Mouse (Mus musculus) hindbrain, embryonic 14.5 days (tissue): ENCODE measurements around the gene Olfr92. TPM values are rescaled to one million over a fixed set of nuclear protein-coding genes. Genes with fewer than 3 reads are reported as not detected.
A peak's percentile ranks its signal among the peaks of the same experiment; 100 is the strongest.

Experiments
- ATAC-seq: fragments of 200-750 bp; cut with Nextera tagmentation; 2 replicates; pipeline ENCODE4 v1.8.0; 2017; ENCODE audit warnings: moderate number of reproducible peaks, mild to moderate bottlenecking, moderate TSS enrichment, moderate library complexity; ENCODE audit not compliant: low FRiP score
- DNase-seq: peaks from one replicate; pipeline ENCODE4 v3.0.0-alpha.2; 2015; ENCODE audit warnings: low spot score
- H3K27ac ChIP-seq: fragments of 300-500 bp; sonication (generic); 2 replicates; pipeline ENCODE4 v1.5.1; 2014; ENCODE audit warnings: mild to moderate bottlenecking, moderate library complexity
- H3K27me3 ChIP-seq: fragments of 300-500 bp; sonication (generic); 2 replicates; pipeline ENCODE4 v1.6.1; 2014; ENCODE audit warnings: mild to moderate bottlenecking, low read length, mixed read lengths; ENCODE audit not compliant: control insufficient read depth, insufficient read depth
- H3K36me3 ChIP-seq: fragments of 300-500 bp; sonication (generic); replicated peaks from 2 replicates; pipeline ENCODE4 v1.6.1; 2014; ENCODE audit not compliant: control insufficient read depth, insufficient read depth
- H3K4me1 ChIP-seq: fragments of 300-500 bp; sonication (generic); replicated peaks from 2 replicates; pipeline ENCODE4 v1.6.1; 2014; ENCODE audit warnings: antibody characterized with exemption, low read length, mixed read lengths; ENCODE audit not compliant: control insufficient read depth, insufficient read depth
- H3K4me2 ChIP-seq: fragments of 300-500 bp; sonication (generic); replicated peaks from 2 replicates; pipeline ENCODE4 v1.6.1; 2014; ENCODE audit warnings: mild to moderate bottlenecking, moderate library complexity
- H3K4me3 ChIP-seq: fragments of 300-500 bp; sonication (generic); replicated peaks from 2 replicates; pipeline ENCODE4 v1.5.1; 2014; ENCODE audit warnings: mild to moderate bottlenecking, low read length
- H3K9ac ChIP-seq: fragments of 300-500 bp; sonication (generic); 2 replicates; pipeline ENCODE4 v1.6.1; 2014
- H3K9me3 ChIP-seq: fragments of 300-500 bp; sonication (generic); 2 replicates; pipeline ENCODE4 v1.6.1; 2016; ENCODE audit warnings: low read length; ENCODE audit not compliant: control insufficient read depth
- WGBS: fragments of 180-500 bp; shearing (Covaris S2); extraction: QIAGEN DNeasy Blood & Tissue Kit; methylation state at CpG from one replicate; pipeline ENCODE4 v1.1.7; 2014; 5-methylcytosine and 5-hydroxymethylcytosine counted together
- polyA plus RNA-seq: library from polyadenylated mRNA; unstranded; fragments of >200 nt; fragmentation: Nextera tagmentation; extraction: Ambion mirVana; gene quantifications from 2 replicates; pipeline ENCODE4 v1.2.1, GENCODE M21; 2014

The Olfr92 gene
- polyA plus RNA-seq, 1 experiment from 2014 or later, result not detected

GRCm38 (mm10) chr17:37081659-37082058 is 38.2 kb downstream of the Olfr92 start:
- no peak overlapping the region for H3K4me2 ChIP-seq
- H3K9ac ChIP-seq, result no peak overlapping the region
- WGBS, result 93% methylated on average over 4 of the region's 4 CpGs
- H3K36me3 ChIP-seq, result peaks cover 1% of the 10 kb centered on the region
- peaks cover 12% of the 10 kb centered on the region for H3K4me1 ChIP-seq
- ATAC-seq (no peak), DNase-seq (no peak)
- no peak overlapping the region for H3K27ac ChIP-seq
- H3K27me3 ChIP-seq, result no peaks in the 10 kb centered on the region
- H3K9me3 ChIP-seq, result no peaks in the 10 kb centered on the region
- H3K4me3 ChIP-seq, result no peak overlapping the region

DNA sequence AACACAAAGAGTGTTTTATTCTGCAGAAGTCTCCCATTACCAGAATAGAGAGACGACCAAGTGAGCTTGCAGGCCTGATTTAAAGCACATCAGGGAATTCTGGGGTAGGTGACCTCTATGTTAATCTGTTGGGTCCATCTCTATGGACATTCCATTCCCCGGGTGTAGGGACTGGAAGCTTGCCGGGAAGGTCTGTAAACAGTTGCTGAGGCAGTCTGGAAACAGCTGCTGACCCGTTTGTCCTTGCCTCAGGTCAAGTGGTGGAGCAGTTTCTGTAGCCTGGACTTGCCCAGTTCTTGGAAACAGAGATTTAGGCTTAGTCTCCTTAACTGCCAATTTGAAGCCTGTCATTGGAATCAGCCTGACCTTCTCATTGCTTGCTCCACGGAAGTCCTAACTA is 39.8 kb downstream of the Olfr92 start:
- Histone ChIP-seq H3K4me1 (peaks cover 12% of the 10 kb centered on the region), H3K9me3 (no peaks in the 10 kb centered on the region), H3K9ac (no peak overlapping the region), H3K36me3 (peaks cover 17% of the 10 kb centered on the region), H3K4me2 (no peak overlapping the region), H3K27me3 (no peaks in the 10 kb centered on the region), H3K4me3 (no peak overlapping the region), H3K27ac (no peak overlapping the region)
- ATAC-seq (no peak), DNase-seq (no peak)
- 28% methylated on average over 5 of the region's 5 CpGs for WGBS

DNA sequence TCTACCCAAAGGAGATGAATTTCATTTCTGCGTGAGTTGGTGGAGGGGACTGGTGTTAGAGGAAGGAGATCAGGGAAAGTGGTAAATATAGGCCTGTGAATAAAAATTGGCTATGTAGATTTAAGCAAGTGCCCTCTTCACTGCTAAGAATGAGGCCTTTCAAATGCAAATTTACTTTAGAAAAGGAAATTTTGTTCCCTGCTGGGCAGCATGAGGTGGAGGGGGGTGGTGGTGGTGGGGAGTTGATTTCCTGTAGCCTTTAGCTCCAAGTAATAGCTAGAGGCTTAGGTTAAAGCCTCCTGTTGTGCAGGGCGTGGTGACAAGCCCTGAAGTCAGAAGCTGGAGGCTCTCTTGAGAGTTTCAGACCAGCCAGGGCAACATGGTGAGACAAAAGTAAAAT is 40.9 kb downstream of the Olfr92 start:
- H3K27ac ChIP-seq, result peak overlapping the region; percentile 38; the same call in 1 of the 2 replicates
- H3K27me3 ChIP-seq, result no peaks in the 10 kb centered on the region
- H3K36me3 ChIP-seq, result peaks cover 28% of the 10 kb centered on the region
- no peak for ATAC-seq
- WGBS, result 12% methylated on average over 2 of the region's 2 CpGs
- H3K4me3 ChIP-seq, result no peak overlapping the region
- no peak for DNase-seq
- H3K4me1 ChIP-seq, result peaks cover 12% of the 10 kb centered on the region
- no peak overlapping the region for H3K4me2 ChIP-seq
- no peaks in the 10 kb centered on the region for H3K9me3 ChIP-seq
- H3K9ac ChIP-seq, result peak overlapping the region; percentile 22

DNA sequence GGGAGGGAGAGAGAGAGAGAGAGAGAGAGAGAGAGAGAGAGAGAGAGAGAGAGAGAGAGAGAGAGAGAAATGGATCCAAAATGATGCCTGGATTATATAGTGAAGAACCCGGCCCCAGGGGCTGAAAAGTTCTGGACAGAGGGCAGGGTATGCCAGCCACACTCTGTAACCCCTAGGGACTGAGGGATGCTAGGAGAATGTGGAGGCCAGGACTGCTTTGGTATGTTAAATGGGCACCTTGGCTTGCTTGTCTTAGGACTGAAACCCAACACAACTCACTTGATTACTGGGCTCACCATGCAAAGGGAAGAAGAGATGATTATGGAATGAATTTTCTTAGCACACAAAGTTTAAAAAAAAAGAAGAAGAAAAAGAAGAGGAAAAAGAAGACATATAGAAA is 41.7 kb downstream of the Olfr92 start:
- Histone ChIP-seq H3K9ac (no peak overlapping the region), H3K4me1 (peaks cover 12% of the 10 kb centered on the region), H3K27me3 (no peaks in the 10 kb centered on the region), H3K9me3 (no peaks in the 10 kb centered on the region), H3K4me2 (no peak overlapping the region), H3K27ac (no peak overlapping the region), H3K36me3 (peaks cover 36% of the 10 kb centered on the region), H3K4me3 (no peak overlapping the region)
- no peak for ATAC-seq
- 30% methylated on average over 1 of the region's 1 CpGs for WGBS
- no peak for DNase-seq

DNA sequence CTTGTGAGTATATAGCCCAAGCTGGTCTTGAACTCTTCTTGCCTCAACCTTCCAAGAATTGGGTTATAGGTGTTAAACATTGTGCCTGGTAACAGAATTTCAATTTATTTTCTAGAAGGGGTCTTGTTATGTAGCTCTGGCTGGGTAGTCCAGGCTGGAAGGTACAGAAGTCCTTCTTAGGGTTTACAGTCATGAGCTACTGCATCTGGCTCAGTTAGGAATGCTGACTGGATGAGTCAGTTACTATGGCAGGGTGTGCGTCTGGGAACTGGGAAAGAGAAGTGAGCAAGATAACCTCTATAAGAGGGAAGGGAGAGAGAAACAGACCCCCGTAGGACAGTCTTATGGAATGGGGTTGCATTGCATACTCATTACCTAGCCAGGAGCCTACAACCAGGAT is 44.1 kb downstream of the Olfr92 start:
- no peak overlapping the region for H3K27ac ChIP-seq
- H3K9ac ChIP-seq, result no peak overlapping the region
- no peak overlapping the region for H3K4me3 ChIP-seq
- DNase-seq (no peak), ATAC-seq (no peak)
- peaks cover 60% of the 10 kb centered on the region for H3K36me3 ChIP-seq
- H3K4me1 ChIP-seq, result peaks cover 12% of the 10 kb centered on the region
- WGBS, result 92% methylated on average over 2 of the region's 2 CpGs
- H3K4me2 ChIP-seq, result no peak overlapping the region
- H3K27me3 ChIP-seq, result no peaks in the 10 kb centered on the region
- H3K9me3 ChIP-seq, result no peaks in the 10 kb centered on the region

DNA sequence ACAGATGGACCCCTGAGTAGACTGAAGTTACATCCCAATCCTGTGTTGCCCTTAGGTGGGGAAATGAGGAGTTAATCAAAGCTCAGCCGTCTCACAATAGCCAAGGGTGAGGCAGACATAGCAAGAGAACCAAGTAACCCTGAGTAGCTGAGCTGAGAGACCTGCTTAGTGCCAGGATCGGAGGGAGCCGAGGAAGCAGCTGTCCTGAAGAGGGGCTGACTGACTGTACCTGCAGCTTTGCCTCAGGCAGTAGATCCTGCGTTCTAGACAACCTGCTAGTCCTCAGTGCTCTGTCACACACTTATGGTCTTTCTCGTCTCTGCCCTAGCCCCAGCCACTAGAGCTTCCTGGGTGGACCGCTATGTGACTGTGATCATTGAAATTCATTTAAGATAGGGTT is 44.7 kb downstream of the Olfr92 start:
- Histone ChIP-seq H3K36me3 (peaks cover 66% of the 10 kb centered on the region), H3K27ac (no peak overlapping the region), H3K4me1 (peaks cover 12% of the 10 kb centered on the region), H3K4me3 (no peak overlapping the region), H3K4me2 (no peak overlapping the region), H3K9ac (no peak overlapping the region), H3K27me3 (no peaks in the 10 kb centered on the region), H3K9me3 (no peaks in the 10 kb centered on the region)
- DNase-seq (no peak), ATAC-seq (no peak)
- WGBS, result 95% methylated on average over 6 of the region's 6 CpGs

- peaks cover 90% of the 10 kb centered on the region for H3K36me3 ChIP-seq
- DNase-seq (no peak), ATAC-seq (peak; percentile 31; the same call in 1 of the 2 replicates)
- no peak overlapping the region for H3K4me3 ChIP-seq
- no peaks in the 10 kb centered on the region for H3K27me3 ChIP-seq
- 18% methylated on average over 11 of the region's 11 CpGs for WGBS
- H3K4me1 ChIP-seq, result no peaks in the 10 kb centered on the region
- no peak overlapping the region for H3K4me2 ChIP-seq
- H3K9me3 ChIP-seq, result no peaks in the 10 kb centered on the region
- H3K9ac ChIP-seq, result no peak overlapping the region
- no peak overlapping the region for H3K27ac ChIP-seq
These were observed 47.1 kb downstream of the Olfr92 start for GRCm38 (mm10) chr17:37072730-37073276.

DNA sequence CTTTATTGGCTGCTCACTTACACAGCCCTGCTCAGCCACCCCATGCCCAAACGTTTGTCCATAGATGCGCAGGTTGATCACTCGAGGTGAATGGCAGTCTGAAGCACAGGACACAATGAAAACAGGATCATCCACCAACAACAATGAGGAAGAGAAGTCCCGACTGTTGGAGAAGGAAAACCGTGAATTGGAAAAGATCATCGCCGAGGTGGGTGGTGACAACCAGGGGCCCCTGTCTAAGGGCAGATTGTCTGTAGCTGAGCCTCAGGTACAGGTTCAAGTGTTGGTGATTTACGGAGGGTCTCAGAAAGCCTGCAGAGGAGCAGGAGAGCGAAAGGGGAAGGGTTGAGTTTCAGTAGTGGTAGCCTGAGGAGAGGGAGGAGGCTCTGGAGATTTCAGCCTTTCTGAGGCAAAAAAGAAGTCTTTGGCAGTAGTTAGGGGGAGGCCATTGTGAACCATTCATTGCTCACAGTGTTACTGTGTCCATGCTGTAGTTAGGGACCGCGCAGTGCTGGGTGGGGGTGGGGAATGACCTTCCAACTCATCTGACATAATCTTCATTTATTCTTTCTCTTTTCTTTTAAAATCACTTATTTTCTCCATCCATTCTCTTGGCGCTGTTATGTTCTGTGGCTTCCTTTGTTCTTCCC is 47.7 kb downstream of the Olfr92 start:
- DNase-seq (no peak), ATAC-seq (peak; percentile 41; the same call in 1 of the 2 replicates)
- no peak overlapping the region for H3K9ac ChIP-seq
- 44% methylated on average over 12 of the region's 12 CpGs for WGBS
- H3K36me3 ChIP-seq, result peaks cover 96% of the 10 kb centered on the region
- no peak overlapping the region for H3K4me2 ChIP-seq
- H3K9me3 ChIP-seq, result no peaks in the 10 kb centered on the region
- H3K4me3 ChIP-seq, result no peak overlapping the region
- H3K27me3 ChIP-seq, result no peaks in the 10 kb centered on the region
- H3K4me1 ChIP-seq, result no peaks in the 10 kb centered on the region
- H3K27ac ChIP-seq, result 0 out of 2 replicates have a peak overlapping the region, but pooled peaks have one; percentile 10

- 89% methylated on average over 8 of the region's 8 CpGs for WGBS
- ATAC-seq, result no peak
- Histone ChIP-seq H3K27ac (no peak overlapping the region), H3K27me3 (no peaks in the 10 kb centered on the region), H3K4me3 (no peak overlapping the region), H3K9me3 (no peaks in the 10 kb centered on the region), H3K36me3 (peaks cover 100% of the 10 kb centered on the region), H3K4me1 (no peaks in the 10 kb centered on the region), H3K9ac (no peak overlapping the region), H3K4me2 (no peak overlapping the region)
- no peak for DNase-seq
These were observed 49.8 kb downstream of the Olfr92 start for GRCm38 (mm10) chr17:37070121-37070520.
